Mouse (Mus musculus) left cerebral cortex, adult 9 months (tissue): ENCODE data around the gene Cep164.
A peak's percentile ranks its signal among the peaks of the same experiment; 100 is the strongest.
"Not testable (repeated sequence)": the region's sequence is repeated elsewhere in the genome, so short reads cannot be mapped to it uniquely, and the experiment has no call there.

ENCODE experiments used
- DNase-seq, 2 experiments: peaks; one replicate each; pipeline ENCODE4 v3.0.0; 2022; ENCODE audit warnings: low spot score in 2 of 2

Cep164 gene

GRCm38 (mm10) chr9:45788405-45788804 lies 40.1 kb downstream of the Cep164 start:
- no peak for DNase-seq

- DNase-seq, result no peak
Observed at GRCm38 (mm10) chr9:45787547-45787946, 40.9 kb downstream of the Cep164 start.

- DNase-seq, result no peak
Observed at GRCm38 (mm10) chr9:45787071-45787470, 41.4 kb downstream of the Cep164 start.

- no peak for DNase-seq
Observed at GRCm38 (mm10) chr9:45783249-45784069, 45.0 kb downstream of the Cep164 start.

- DNase-seq, result no peak
Observed at GRCm38 (mm10) chr9:45779201-45779600, 49.3 kb downstream of the Cep164 start.

- not testable (repeated sequence) for DNase-seq
Observed at GRCm38 (mm10) chr9:45776176-45776575, 52.3 kb downstream of the Cep164 start.

- DNase-seq, result no peak
Observed at GRCm38 (mm10) chr9:45774088-45774487, 54.4 kb downstream of the Cep164 start.

- no peak for DNase-seq
Observed at GRCm38 (mm10) chr9:45769596-45769995, 58.9 kb downstream of the Cep164 start.

- DNase-seq, result no peak
Observed at GRCm38 (mm10) chr9:45768421-45768820, 60.1 kb downstream of the Cep164 start.

- DNase-seq, result no peak
Observed at GRCm38 (mm10) chr9:45767155-45767554, 61.3 kb downstream of the Cep164 start.

- no peak for DNase-seq
Observed at GRCm38 (mm10) chr9:45766195-45766594, 62.3 kb downstream of the Cep164 start.

GRCm38 (mm10) chr9:45754452-45755091 lies 73.9 kb downstream of the Cep164 start:
- peak; percentile 64 to 85 for DNase-seq

GRCm38 (mm10) chr9:45749917-45750316 lies 78.6 kb downstream of the Cep164 start:
- DNase-seq, result no peak

- no peak for DNase-seq
Observed at GRCm38 (mm10) chr9:45745451-45745850, 83.0 kb downstream of the Cep164 start.

- no peak for DNase-seq
Observed at GRCm38 (mm10) chr9:45740584-45740980, 87.9 kb downstream of the Cep164 start.

GRCm38 (mm10) chr9:45739702-45740583 lies 88.5 kb downstream of the Cep164 start:
- DNase-seq, result peak in 1 of 2 experiments; percentile 29

- no peak for DNase-seq
Observed at GRCm38 (mm10) chr9:45739001-45739701, 89.3 kb downstream of the Cep164 start.

GRCm38 (mm10) chr9:45733246-45733645 lies 95.2 kb downstream of the Cep164 start:
- no peak for DNase-seq

GRCm38 (mm10) chr9:45731851-45732250 lies 96.6 kb downstream of the Cep164 start:
- DNase-seq, result no peak

- no peak for DNase-seq
Observed at GRCm38 (mm10) chr9:45719997-45720396, 108.5 kb downstream of the Cep164 start.
